Mouse (Mus musculus): ENCODE measurements at regions not wholly inside any gene's neighbourhood (a gene's known extent, or its start where the extent isn't known, plus 50 kb on each side); places are given as distances from the start of the nearest gene placed in this dataset.
"Not testable (repeated sequence)": the region's sequence is repeated elsewhere in the genome, so short reads cannot be mapped to it uniquely, and the experiment has no call there.

DNA sequence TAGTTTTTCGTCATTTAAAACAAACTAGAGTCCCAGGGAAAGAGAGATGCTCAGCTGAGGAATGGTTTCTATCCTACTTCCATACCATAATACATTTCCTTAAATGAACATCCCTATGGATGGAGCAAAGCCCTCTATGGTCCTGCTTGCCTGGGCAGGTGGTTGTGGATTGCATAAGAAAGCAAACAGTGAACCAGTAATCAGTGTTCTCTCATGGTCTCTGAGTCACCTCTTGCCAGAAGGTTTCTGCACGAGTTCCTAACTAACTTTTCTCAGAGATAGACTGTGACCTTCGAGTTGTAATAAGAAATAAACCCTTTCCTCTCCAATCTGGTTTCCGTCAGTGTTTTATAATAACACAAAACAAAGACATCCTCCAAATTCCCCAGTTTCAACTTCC lies 62.9 kb upstream of the Bet1 start:
- no peak for DNase-seq (ENCODE audit: low spot score)

DNA sequence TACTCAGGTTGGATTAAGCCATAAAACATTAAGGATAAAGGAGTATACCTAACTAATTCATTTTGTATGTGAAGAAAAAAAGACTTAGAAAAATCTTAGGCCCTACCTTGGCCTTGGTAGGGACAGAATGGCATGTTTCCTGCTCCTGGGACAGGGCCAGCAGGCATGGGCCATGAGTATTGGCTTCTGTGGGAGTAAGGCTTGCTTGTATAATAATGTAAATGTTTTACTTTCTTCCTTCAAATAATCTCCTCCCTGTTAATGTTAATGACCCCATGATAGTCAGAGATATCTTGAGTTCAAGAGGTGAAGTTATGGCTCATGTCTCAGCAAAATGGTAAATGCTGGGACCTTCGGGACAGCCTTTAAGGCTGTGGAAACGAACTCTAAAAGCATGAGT lies 71.5 kb upstream of the Bet1 start:
- DNase-seq (ENCODE audit: low spot score), result no peak

DNA sequence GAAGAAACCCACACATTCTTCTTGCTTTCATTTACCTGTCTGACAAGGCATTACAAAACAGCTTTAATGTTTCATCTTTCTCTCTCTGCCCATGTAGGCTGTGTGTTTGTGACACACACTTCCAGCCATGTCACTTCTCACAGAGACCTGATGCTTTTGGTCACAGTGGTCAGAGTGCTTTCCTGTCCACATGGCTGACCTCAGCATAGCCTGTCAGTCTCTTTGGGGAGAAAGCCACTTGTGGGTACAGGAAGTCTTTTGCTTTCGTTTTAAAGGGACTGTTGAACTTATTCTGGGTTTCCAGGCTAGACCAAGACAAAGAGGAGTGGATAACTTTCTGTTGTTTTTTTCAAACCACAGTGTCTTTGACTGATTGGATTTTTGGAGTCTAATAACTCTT lies 77.0 kb upstream of the Bet1 start:
- no peak for DNase-seq (ENCODE audit: low spot score)

DNA sequence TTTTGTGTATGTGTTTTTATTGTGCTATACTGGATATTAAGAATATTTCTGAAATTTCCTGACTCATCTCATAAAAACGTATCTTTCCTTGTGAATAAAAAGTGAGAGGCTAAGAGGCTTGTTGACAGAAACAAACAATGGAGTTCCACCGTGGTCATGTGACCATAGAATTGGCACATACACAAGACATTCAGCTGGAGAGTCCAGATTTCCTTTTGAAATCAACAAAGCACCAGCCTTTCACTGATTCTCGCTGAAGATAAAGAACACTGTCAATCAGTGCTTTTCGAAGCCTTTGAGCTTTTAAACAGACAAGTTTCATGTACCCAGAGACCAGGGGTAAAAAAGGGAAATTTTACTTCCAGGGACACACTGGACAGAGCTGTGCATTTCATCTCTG lies 80.3 kb upstream of the Bet1 start:
- no peak for DNase-seq (ENCODE audit: low spot score)

DNA sequence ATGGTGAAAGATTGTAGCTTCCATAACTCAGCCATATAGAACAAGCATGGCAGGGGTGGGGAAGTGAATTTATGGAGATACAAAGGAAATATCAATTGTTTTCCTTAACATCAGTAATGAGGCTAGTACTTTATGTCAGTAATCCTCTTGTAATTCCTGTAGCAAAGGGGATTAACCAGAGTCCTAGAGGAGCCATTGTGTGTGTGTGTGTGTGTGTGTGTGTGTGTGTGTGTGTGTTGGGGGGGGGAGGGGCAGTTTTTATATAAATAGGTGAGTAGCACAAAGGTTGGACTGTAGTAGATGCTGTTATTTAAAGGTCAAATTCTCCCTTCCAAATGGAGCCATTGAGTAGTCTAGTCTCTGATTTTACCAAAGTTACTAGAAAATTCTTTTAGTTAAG lies 81.0 kb upstream of the Bet1 start:
- no peak for DNase-seq (ENCODE audit: low spot score)

DNA sequence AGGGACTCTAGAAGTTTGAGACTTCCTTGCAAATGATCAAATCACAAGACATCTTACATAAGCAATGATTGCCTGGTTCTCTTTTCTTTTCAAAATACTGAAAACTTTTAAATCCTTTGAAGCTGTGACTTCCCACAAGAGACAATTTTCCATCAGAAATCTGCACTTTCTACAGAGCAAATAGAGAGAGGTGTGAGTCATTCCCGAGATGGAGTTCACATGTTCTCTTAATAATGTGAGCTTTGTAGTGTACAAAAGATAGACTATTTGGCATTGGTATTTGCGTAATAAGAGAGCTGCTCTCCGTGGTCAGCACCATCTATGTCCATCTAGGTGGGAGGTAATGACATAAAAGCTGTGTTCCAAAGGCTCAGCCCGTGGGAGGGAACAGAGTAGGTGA lies 84.8 kb upstream of the Bet1 start:
- no peak for DNase-seq (ENCODE audit: low spot score)

DNA sequence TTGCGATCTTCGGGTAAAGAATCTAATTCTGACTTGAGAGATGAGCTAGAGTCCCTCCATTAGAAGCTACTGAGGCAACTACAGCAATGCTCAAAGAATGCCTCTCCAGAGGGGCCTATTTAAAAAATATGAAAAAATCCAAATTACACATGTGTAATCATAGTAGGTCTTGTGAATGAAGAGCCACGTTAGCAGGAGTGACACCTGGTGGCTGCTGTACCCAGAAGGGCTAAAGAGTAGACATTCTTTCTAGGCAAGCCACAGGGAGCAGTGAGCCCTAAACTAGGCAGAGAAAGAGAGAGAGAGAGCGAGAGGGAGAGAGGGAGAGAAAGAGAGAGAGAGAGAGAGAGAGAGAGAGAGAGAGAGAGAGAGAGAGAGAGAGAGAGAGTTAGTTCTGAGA lies 100.9 kb upstream of the Bet1 start:
- no peak for DNase-seq (ENCODE audit: low spot score)

DNA sequence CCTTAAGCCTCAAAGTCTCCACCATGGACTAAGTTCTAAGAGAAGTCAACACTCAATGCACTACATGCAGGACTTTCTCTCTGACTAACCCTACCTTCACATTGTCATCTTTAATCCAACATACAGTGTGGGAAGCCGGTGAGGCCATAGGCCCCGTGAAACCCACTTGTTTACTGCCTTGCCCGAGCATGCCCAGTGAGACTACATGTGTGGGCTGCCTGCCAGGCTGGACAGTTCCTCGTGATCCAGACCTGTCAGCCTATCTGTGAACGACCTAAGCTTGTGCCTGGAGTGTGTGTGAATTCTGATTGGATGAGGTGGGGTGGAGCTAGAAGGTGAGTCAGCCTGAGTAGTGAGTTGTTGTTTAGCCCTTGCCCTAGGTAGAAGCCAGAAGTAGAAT lies 104.2 kb upstream of the Bet1 start:
- DNase-seq (ENCODE audit: low spot score), result not testable (repeated sequence)

DNA sequence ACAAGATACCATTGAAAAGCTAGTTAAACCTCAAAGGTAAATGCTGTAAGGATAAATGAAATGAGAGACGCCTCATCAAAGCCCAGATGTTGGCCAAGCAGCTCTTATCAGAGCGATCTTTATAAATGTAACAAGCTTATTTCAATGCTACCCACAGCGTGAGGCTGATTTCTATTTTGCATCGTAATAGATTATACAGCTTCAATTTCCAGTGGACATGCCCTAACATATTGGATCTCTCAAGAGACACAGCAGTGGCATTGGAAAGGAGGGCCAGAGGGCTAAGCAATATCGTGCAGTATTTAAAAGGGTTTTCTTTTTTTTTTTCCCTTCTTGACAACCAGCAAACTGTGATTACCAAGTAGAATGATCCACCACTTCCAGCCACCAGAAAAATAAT lies 106.5 kb upstream of the Bet1 start:
- DNase-seq (ENCODE audit: low spot score), result no peak

DNA sequence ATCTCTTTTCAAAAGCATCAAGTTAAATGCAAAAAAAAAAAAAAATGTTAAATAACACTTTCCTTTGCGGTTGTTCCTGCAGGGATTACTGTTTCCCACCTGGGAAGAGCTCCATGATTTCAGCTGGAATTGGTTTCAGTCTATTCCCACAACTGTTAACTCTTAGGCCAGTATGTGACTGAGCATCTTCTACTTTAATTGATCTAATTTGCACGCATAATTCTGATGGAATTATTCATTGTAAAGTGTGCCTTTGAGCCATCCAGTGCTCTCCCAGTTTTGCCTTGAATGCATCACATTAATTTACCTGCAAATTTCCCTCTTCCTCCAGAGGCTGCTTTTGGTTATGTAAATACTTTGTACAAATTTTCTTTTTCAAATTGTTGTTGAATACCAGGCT lies 114.4 kb upstream of the Bet1 start:
- DNase-seq (ENCODE audit: low spot score), result no peak

DNA sequence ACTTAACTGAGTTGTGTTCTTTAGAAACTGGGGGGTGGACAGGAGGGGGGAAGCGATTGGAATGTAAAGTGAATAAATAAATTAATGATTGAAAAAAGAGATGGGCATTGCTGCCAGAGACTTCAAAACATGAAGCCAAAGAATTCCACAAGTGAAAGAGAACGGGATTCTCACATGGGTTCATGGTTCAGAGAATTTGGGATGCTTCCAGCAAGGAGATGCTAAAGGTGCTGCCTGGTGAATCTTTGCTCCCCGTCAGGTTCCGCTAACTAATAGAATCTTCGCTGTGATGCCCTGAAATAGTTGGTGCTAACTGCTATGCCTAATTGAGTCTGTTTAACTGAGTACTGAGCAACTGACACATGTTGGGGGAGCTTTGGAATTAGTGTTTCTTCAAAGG lies 118.9 kb upstream of the Bet1 start:
- DNase-seq (ENCODE audit: low spot score), result no peak

DNA sequence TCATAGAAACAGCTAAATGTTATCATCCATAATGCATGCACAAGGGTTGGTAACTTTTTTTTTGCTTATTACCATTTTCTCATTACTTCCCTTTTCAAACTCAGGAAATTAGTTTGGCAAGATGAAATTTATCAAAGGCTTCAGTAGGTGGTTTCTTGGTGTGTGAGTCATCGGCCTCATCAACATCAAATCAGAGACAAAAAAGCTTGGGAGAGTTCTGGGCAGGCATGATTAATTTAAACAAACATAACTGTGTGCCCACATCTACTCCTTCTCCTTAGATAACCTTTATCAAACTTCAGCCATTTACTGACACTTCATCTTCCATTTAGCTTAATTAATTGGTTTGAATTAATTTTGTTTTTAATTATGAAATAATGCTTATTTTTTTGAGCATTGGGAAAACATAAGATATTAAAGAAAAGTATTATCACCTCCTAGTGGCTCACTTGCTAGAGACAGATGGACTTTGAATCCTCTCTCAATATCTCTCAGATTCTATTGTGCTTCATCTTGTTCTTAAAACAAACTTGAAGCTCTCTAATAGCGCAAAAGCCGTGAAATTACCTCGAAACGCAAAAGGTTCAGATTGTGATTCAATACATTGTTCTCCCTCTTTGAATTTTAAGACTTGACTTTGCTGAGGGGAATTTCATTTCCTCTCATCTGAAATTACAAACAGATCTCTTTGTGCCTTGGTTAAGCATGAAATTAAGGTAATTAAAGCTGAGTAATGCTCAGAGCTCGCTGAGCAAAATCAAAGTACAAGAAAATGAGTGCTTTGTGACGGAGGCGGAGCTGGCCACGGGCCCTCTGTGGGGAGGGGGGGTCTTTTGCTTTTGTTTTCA lies 158.7 kb upstream of the Bet1 start:
- DNase-seq (ENCODE audit: low spot score), result no peak

DNA sequence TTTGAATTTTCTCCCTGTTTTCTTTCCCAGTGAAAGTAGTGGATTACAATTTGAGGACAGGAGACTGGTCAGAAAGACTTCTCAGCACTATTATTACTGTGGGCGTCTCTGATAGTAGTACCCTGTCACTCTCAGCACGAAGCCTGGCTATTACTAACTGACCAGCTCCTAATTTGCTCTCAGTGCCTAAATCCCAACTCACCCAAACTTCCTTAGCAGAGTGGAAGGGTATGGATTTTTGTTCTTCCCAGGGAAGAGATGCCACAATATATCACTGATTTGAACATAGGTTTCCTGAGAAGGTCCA lies 159.3 kb upstream of the Bet1 start:
- no peak for DNase-seq (ENCODE audit: low spot score)

DNA sequence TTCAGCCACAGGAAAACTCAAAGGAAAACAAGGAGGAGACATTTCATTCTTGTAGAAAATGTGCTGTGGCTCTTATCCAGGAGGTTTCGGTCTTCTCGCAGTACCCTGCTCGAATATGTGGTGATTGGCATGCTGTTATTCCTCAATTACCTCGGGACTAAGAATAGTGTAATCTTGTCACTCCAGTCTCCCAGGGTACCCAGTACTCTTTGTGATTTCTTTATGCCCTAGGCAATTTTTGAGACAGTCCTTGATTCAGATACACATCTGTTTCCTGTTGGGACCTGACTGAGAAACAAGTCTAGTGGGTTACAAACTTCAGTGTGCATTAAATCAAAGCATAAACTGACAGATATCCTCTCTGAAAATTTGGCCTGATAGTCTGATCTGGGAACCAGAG lies 189.8 kb upstream of the Bet1 start:
- DNase-seq (ENCODE audit: low spot score), result no peak

DNA sequence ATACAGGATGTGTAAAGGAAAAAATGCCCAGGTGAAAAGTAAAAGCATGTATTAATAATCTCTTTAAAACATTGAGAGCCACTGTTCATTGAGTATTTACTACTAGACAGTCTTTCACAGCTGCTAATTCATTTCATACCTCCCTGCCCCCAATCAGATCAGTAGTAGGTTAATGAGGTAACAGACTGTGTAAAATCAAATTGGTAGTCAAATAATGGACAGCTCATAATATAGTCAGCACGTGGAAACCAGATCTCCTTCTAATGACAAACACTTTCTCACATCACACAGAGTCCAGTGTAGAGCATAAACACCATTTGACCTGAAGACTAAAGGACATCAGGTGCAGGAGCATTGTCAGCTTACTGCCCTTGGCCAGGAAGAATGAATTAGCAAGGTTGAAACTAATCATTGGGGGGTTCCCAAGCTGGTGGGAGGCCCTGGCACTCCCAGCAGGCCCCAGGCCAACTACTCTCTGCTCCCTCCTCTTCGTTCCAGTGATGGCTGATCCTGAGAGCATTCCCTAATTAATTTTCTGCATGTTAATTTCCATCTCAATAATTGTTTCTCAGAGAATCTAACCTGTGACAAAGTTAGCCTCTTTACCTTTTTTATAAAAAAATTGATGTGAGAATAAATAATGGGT lies 190.6 kb upstream of the Bet1 start:
- no peak for DNase-seq (ENCODE audit: low spot score)

DNA sequence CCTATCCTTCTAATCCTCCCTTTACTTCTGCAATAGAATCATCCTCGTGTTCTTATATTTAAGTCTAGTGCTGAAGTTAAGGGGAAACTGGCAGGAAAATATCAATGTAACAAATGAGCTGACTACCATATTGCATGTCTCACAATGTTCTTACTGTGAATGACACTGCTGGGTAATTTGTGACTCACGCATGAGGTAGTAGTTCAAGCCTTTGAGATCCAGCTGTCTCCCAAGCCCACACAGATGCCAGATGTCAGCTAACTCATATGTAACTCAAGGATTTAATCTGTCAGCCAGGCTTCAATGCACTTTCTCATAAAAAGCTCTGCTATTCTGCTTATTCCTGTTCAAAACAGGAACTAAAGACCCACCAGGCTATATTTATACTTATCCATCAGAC lies 204.6 kb upstream of the Bet1 start:
- DNase-seq (ENCODE audit: low spot score), result no peak

DNA sequence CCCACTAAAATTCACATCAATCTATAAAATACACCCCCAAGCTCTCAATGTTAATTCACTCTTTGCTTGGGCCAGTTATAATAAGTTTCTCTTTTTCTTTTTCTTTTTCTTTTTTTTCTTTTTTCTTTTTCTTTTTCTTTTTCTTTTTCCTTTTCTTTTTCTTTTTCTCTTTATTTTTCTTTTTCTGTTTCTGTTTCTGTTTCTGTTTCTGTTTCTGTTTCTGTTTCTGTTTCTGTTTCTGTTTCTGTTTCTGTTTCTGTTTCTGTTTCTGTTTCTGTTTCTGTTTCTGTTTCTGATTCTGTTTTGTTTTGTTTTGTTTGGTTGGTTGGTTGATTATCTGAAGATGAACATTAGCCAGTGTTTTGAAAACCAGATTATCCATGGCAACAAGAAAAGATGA lies 201.2 kb upstream of the Col1a2 start:
- not testable (repeated sequence) for DNase-seq (ENCODE audit: low spot score)

DNA sequence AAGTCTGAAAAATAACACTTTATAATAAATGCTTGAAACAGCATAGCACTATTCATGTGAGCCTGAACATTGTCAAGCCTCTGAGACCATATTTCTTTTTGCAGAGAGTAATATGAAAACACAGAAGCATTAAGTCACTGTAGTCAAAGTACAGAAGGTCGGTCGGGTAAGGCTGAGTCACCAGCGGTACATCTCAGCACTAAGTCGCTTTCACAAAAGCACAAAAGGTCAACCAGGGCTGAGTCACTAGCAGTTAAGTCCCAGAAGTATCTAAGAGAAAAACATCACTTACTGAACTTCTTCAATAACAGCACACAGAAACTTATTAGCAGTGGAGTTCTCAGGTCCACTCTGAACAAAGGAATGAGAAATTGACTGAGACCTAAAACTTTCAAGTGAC lies 154.7 kb upstream of the Col1a2 start:
- DNase-seq (ENCODE audit: low spot score), result peak; percentile 33

DNA sequence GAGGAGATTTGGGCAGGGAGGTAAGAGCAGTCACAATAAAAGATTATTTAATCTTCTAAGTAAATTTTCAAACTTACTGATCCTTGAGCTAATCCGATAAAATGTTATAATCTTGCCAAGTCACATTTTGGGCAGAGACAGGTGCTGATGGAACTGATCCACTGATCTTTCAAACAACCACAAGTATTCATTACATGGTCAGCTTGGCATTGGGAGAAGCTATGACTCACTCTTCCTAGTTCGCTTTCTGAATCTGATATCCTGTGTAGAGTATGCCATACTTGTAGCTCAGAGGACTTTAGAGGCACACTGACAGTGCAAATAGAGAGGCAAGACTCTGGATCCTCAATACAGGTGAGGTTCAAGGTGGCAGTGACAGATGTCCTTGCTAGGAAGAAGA lies 142.4 kb upstream of the Col1a2 start:
- DNase-seq (ENCODE audit: low spot score), result no peak

DNA sequence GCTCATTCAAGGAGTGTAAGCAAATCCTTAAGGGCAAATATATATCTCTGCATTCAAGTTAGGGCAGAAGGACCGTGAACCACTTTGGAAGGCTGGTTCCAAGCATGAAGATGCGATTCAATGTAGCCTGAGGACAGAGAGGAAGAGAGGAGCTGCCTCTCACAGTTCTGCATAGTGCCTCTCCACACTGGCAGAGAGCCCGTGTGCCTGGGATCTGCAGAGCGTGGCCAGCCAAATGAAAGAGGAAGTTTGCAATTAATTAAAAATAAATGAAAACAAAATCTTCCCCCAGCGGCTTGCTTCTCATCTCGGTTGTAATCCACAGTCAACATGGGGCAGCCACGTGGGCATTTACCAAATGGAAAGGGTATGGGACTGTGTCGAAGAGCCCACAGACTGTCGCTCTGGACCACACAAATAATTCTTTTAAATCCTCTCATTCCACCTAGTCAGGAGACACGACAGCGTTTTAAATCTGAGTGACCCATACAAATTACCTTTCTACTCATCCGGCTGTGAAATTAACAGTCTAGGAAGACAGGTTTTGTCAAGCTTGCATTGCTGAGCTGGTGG lies 129.1 kb upstream of the Col1a2 start:
- no peak for DNase-seq (ENCODE audit: low spot score)

DNA sequence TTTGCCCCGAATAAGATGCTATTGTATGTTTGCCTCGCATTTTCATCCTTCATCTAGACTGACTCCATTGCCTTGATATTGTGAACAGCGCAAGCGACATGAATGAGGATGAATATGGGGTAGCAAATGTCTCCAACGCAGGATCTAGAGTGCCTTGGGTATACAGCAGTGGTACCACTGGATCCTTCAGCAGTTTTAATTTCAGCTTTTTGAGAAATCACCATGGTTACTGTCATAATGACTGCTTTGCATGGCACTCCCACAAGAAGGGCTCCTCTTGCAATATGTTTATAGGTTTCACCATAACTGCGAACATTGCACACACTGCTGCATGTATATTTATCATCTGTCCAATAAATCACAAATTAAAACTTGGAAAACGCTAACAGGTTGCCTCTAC lies 107.8 kb upstream of the Col1a2 start:
- DNase-seq (ENCODE audit: low spot score), result no peak

DNA sequence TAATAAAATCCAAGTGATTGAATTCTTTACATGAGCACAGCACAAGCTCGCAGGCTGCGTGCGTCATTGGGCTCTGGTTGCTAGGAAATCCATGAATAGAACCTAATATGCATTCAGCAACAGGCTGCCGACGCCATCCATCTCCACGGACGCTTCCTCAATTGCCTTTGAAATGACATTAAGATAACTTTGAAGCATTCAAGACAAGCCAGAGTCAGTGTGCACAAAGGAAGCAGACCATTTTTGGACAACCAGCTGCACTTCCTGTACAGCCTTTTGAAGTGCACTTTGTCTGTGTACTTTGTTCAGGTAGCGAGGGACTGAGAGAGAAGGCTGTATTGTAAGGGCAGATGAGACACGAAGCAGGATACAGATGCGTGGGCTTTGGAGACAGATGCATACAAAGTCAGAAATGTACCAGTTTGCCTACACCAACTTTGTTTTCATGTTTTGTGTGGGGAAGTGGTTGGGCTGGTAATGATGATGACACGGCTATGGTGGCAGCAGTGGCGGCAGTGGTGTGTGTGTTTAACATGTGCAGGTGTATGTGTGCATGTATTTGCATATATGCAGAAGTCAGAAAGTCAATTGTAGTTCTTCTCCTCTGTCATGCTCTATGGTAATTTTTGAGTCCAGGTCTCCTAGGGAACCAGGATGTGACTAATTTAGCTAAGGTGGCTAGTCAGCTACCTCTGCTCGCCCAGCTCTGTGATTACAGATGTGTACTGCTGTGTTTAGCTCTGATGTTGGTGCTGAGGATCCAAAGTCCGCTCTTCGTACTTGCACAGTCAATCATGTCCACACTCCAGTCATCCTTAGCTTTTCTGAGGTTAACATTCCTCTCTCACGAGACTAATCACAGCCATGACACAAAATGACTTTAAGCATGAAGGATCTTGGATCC lies 106.7 kb upstream of the Col1a2 start:
- no peak for DNase-seq (ENCODE audit: low spot score)

DNA sequence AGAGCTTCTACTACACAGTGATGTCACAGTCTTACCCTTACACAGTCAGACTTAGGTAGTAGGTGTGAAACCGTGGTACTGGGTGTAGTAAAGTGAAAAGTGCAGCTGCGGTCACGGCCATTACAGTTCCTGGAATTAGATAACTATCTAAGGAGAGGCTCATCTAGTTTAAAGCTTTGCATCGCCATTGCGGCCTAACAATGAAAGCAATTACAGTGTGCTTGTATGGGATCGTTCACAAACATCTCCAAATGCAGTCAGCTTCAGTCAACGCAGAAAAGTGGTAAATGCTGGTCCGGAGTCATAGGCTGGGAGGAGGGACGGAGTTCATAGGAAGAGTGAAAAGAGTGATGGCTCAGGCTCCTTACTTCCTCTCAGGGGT lies 106.0 kb upstream of the Col1a2 start:
- DNase-seq (ENCODE audit: low spot score), result no peak
